Mouse (Mus musculus): ENCODE data around the gene Dock1. TPM values are rescaled to one million over a fixed set of nuclear protein-coding genes. Genes with fewer than 3 reads are reported as not detected.

Gene Dock1
- total and polyA plus RNA-seq, 3 experiments, result not detected

- Histone ChIP-seq H3K4me3 (ENCODE audit: low read depth, low read length) (no peak overlapping the region), H3K36me3 (replicated peaks) (no peaks in the 10 kb centered on the region), H3K9me3 (replicated peaks) (peaks cover 80% of the 10 kb centered on the region), H3K27me3 (ENCODE audit: insufficient read depth, low read length) (no peaks in the 10 kb centered on the region), H3K4me1 (ENCODE audit: insufficient read depth, low read depth, low read length) (no peaks in the 10 kb centered on the region)
- DNase-seq (ENCODE audit: low spot score) (no peak), ATAC-seq (ENCODE audit: extremely low read depth, insufficient number of reproducible peaks, low FRiP score, poor library complexity, severe bottlenecking) (no peak)
- no peak for TF ChIP-seq CTCF (IDR thresholded peaks at IDR 0.05; ENCODE audit: low read depth, low read length)
Observed at GRCm38 (mm10) chr7:134677852-134678251, 7.4 kb downstream of the Dock1 start.

- Histone ChIP-seq H3K9me3 (replicated peaks) (peaks cover 77% of the 10 kb centered on the region), H3K4me3 (ENCODE audit: low read depth, low read length) (no peak overlapping the region), H3K36me3 (replicated peaks) (no peaks in the 10 kb centered on the region), H3K27me3 (ENCODE audit: insufficient read depth, low read length) (no peaks in the 10 kb centered on the region), H3K4me1 (ENCODE audit: insufficient read depth, low read depth, low read length) (no peaks in the 10 kb centered on the region)
- no peak for TF ChIP-seq CTCF (IDR thresholded peaks at IDR 0.05; ENCODE audit: low read depth, low read length)
- no peak for TF ChIP-seq GATA2 (IDR thresholded peaks at IDR 0.05; ENCODE audit: borderline replicate concordance, low read depth, low read length)
- TF ChIP-seq GATA1 (IDR thresholded peaks at IDR 0.05; ENCODE audit: borderline replicate concordance, low read length), result no peak
- TF ChIP-seq POLR2AphosphoS5 (IDR thresholded peaks at IDR 0.05; ENCODE audit: insufficient replicate concordance, low read depth, low read length), result no peak
- no peak for TF ChIP-seq TAL1 (conservative IDR thresholded peaks at IDR 0.05; ENCODE audit: low read depth, low read length)
- DNase-seq (ENCODE audit: low spot score) (no peak), ATAC-seq (ENCODE audit: extremely low read depth, insufficient number of reproducible peaks, low FRiP score, poor library complexity, severe bottlenecking) (no peak)
Observed at GRCm38 (mm10) chr7:134679314-134680158, 9.1 kb downstream of the Dock1 start.

- Histone ChIP-seq H3K36me3 (replicated peaks) (no peaks in the 10 kb centered on the region), H3K4me3 (ENCODE audit: low read depth, low read length) (no peak overlapping the region), H3K9me3 (replicated peaks) (peaks cover 77% of the 10 kb centered on the region), H3K4me1 (ENCODE audit: insufficient read depth, low read depth, low read length) (no peaks in the 10 kb centered on the region), H3K27me3 (ENCODE audit: insufficient read depth, low read length) (no peaks in the 10 kb centered on the region)
- no peak for TF ChIP-seq TAL1 (conservative IDR thresholded peaks at IDR 0.05; ENCODE audit: low read depth, low read length)
- ATAC-seq (ENCODE audit: extremely low read depth, insufficient number of reproducible peaks, low FRiP score, poor library complexity, severe bottlenecking) (no peak), DNase-seq (ENCODE audit: low spot score) (no peak)
Observed at GRCm38 (mm10) chr7:134680161-134680560, 9.7 kb downstream of the Dock1 start.

- Histone ChIP-seq H3K36me3 (replicated peaks) (no peaks in the 10 kb centered on the region), H3K9me3 (replicated peaks) (peaks cover 72% of the 10 kb centered on the region), H3K4me1 (ENCODE audit: insufficient read depth, low read depth, low read length) (no peaks in the 10 kb centered on the region), H3K27me3 (ENCODE audit: insufficient read depth, low read length) (no peaks in the 10 kb centered on the region), H3K4me3 (ENCODE audit: low read depth, low read length) (no peak overlapping the region)
- no peak for DNase-seq (ENCODE audit: low spot score)
- no peak for ATAC-seq (ENCODE audit: extremely low read depth, insufficient number of reproducible peaks, low FRiP score, poor library complexity, severe bottlenecking)
- no peak for TF ChIP-seq POLR2AphosphoS5 (IDR thresholded peaks at IDR 0.05; ENCODE audit: insufficient replicate concordance, low read depth, low read length)
- TF ChIP-seq GATA1 (IDR thresholded peaks at IDR 0.05; ENCODE audit: borderline replicate concordance, low read length), result no peak
- no peak for TF ChIP-seq GATA2 (IDR thresholded peaks at IDR 0.05; ENCODE audit: borderline replicate concordance, low read depth, low read length)
- TF ChIP-seq TAL1 (conservative IDR thresholded peaks at IDR 0.05; ENCODE audit: low read depth, low read length), result no peak
- TF ChIP-seq CTCF (IDR thresholded peaks at IDR 0.05; ENCODE audit: low read depth, low read length), result no peak
Observed at GRCm38 (mm10) chr7:134681729-134682527, 11.5 kb downstream of the Dock1 start.

- Histone ChIP-seq H3K4me1 (ENCODE audit: insufficient read depth, low read depth, low read length) (no peaks in the 10 kb centered on the region), H3K9me3 (replicated peaks) (peaks cover 70% of the 10 kb centered on the region), H3K4me3 (ENCODE audit: low read depth, low read length) (no peak overlapping the region), H3K36me3 (replicated peaks) (no peaks in the 10 kb centered on the region), H3K27me3 (ENCODE audit: insufficient read depth, low read length) (no peaks in the 10 kb centered on the region)
- TF ChIP-seq GATA2 (IDR thresholded peaks at IDR 0.05; ENCODE audit: borderline replicate concordance, low read depth, low read length), result no peak
- no peak for TF ChIP-seq POLR2AphosphoS5 (IDR thresholded peaks at IDR 0.05; ENCODE audit: insufficient replicate concordance, low read depth, low read length)
- TF ChIP-seq GATA1 (IDR thresholded peaks at IDR 0.05; ENCODE audit: borderline replicate concordance, low read length), result no peak
- ATAC-seq (ENCODE audit: extremely low read depth, insufficient number of reproducible peaks, low FRiP score, poor library complexity, severe bottlenecking) (no peak), DNase-seq (ENCODE audit: low spot score) (no peak)
Observed at GRCm38 (mm10) chr7:134688332-134688731, 17.9 kb downstream of the Dock1 start.

GRCm38 (mm10) chr7:134690118-134690517 lies 19.7 kb downstream of the Dock1 start:
- H3K4me1 ChIP-seq (ENCODE audit: insufficient read depth, low read depth, low read length), result no peaks in the 10 kb centered on the region
- no peaks in the 10 kb centered on the region for H3K27me3 ChIP-seq (ENCODE audit: insufficient read depth, low read length)
- ATAC-seq (ENCODE audit: extremely low read depth, insufficient number of reproducible peaks, low FRiP score, poor library complexity, severe bottlenecking) (no peak), DNase-seq (ENCODE audit: low spot score) (no peak)
- no peak for TF ChIP-seq POLR2AphosphoS5 (IDR thresholded peaks at IDR 0.05; ENCODE audit: insufficient replicate concordance, low read depth, low read length)
- no peak for TF ChIP-seq CTCF (IDR thresholded peaks at IDR 0.05; ENCODE audit: low read depth, low read length)
- no peak for TF ChIP-seq GATA1 (IDR thresholded peaks at IDR 0.05; ENCODE audit: borderline replicate concordance, low read length)
- no peak for TF ChIP-seq TAL1 (conservative IDR thresholded peaks at IDR 0.05; ENCODE audit: low read depth, low read length)
- no peak for TF ChIP-seq GATA2 (IDR thresholded peaks at IDR 0.05; ENCODE audit: borderline replicate concordance, low read depth, low read length)
- H3K9me3 ChIP-seq (replicated peaks), result peaks cover 70% of the 10 kb centered on the region
- H3K36me3 ChIP-seq (replicated peaks), result no peaks in the 10 kb centered on the region
- no peak overlapping the region for H3K4me3 ChIP-seq (ENCODE audit: low read depth, low read length)
